In genomic region chr5:146891127-146891526, GRCm38 (mm10) we compare ENCODE assay signal across 8 mouse cellular contexts. TPM values are rescaled to one million over a fixed set of nuclear protein-coding genes. Genes with fewer than 3 reads are reported as not detected.
A peak's percentile ranks its signal among the peaks of the same experiment; 100 is the strongest.
DNase-seq lines count a peak whose midpoint lies in the region; ATAC-seq and TF ChIP-seq lines count a peak whose summit lies in the region.

No protein-coding gene starts in this region.

- DNase-seq in adrenal gland, postnatal 14 days = peak; percentile 32
- no peak for DNase-seq in adrenal gland, adult 8-10 months
- peak; percentile 52 for DNase-seq in 416B (ENCODE audit: low read depth)
- peak; percentile 25 to 35 for DNase-seq in cerebellum, postnatal 25 days
- no peak for DNase-seq in heart, postnatal 0 days (ENCODE audit: low spot score)
- DNase-seq in lung, postnatal 10 days = peak; percentile 53
- no peak for DNase-seq in stomach, postnatal 0 days (ENCODE audit: low spot score)
- no peak for DNase-seq in left cerebral cortex, adult 11 months (ENCODE audit: low spot score)

- no peaks in the 10 kb centered on the region for H3K4me1 ChIP-seq in heart, postnatal 0 days (ENCODE audit: control insufficient read depth, insufficient read depth)
- H3K4me1 ChIP-seq in stomach, postnatal 0 days (replicated peaks; ENCODE audit: control insufficient read depth, insufficient read depth) = no peaks in the 10 kb centered on the region

- ATAC-seq in heart, postnatal 0 days (ENCODE audit: insufficient read depth, low read depth) = no peak
- no peak for ATAC-seq in stomach, postnatal 0 days (ENCODE audit: low FRiP score, low TSS enrichment)

- H3K9me3 ChIP-seq in heart, postnatal 0 days (replicated peaks; ENCODE audit: control insufficient read depth, low read length) = 0 out of 2 replicates have a peak, but pooled peaks cover 6% of the 10 kb centered on the region
- H3K9me3 ChIP-seq in stomach, postnatal 0 days (ENCODE audit: control insufficient read depth, low read length) = no peaks in the 10 kb centered on the region

- H3K27ac ChIP-seq in heart, postnatal 0 days (ENCODE audit: low read depth) = no peak overlapping the region
- no peak overlapping the region for H3K27ac ChIP-seq in stomach, postnatal 0 days (replicated peaks)

- 0 out of 2 replicates have a peak, but pooled peaks cover 4% of the 10 kb centered on the region for H3K27me3 ChIP-seq in heart, postnatal 0 days (ENCODE audit: control insufficient read depth, insufficient read depth, low read length)
- H3K27me3 ChIP-seq in stomach, postnatal 0 days (ENCODE audit: control insufficient read depth, insufficient read depth, low read length) = no peaks in the 10 kb centered on the region

- no peak overlapping the region for H3K4me2 ChIP-seq in heart, postnatal 0 days (ENCODE audit: low read depth, low read length)
- H3K4me2 ChIP-seq in stomach, postnatal 0 days (replicated peaks; ENCODE audit: low read depth) = no peak overlapping the region

- peak; percentile 36 for TF ChIP-seq CTCF in heart, postnatal 0 days (IDR thresholded peaks at IDR 0.05; ENCODE audit: low read depth)
- TF ChIP-seq CTCF in stomach, postnatal 0 days (IDR thresholded peaks at IDR 0.05; ENCODE audit: low read depth) = peak; percentile 73

- WGBS in heart, postnatal 0 days = 16% methylated on average over 14 of the region's 14 CpGs
- 17% methylated on average over 14 of the region's 14 CpGs for WGBS in stomach, postnatal 0 days

- TF ChIP-seq EP300 in heart, postnatal 0 days (IDR thresholded peaks at IDR 0.05; ENCODE audit: low read depth) = no peak
- no peak for TF ChIP-seq EP300 in stomach, postnatal 0 days (optimal IDR thresholded peaks at IDR 0.05)

- H3K36me3 ChIP-seq in heart, postnatal 0 days (replicated peaks; ENCODE audit: control insufficient read depth, insufficient read depth, low read length) = no peaks in the 10 kb centered on the region
- H3K36me3 ChIP-seq in stomach, postnatal 0 days (ENCODE audit: control insufficient read depth, insufficient read depth, low read length) = no peaks in the 10 kb centered on the region

- H3K9ac ChIP-seq in heart, postnatal 0 days (replicated peaks; ENCODE audit: low read depth, low read length) = no peak overlapping the region
- H3K9ac ChIP-seq in stomach, postnatal 0 days (ENCODE audit: low read length) = no peak overlapping the region

- H3K4me3 ChIP-seq in heart, postnatal 0 days (ENCODE audit: low read depth, low read length) = no peak overlapping the region
- H3K4me3 ChIP-seq in stomach, postnatal 0 days (ENCODE audit: low read depth, low read length) = no peak overlapping the region

RNA-seq across cellular contexts. Expression of gene Rasl11a, which starts 46.3 kb away (rescaled TPM):
- total RNA-seq in adrenal gland, postnatal 14 days (2021) = 8.4 and 8.7 TPM in 2 replicates
- 1 to 10 TPM; 5.2 to 9.0 (median 7.7) TPM for total RNA-seq in adrenal gland, adult 8-10 months (2022)
- 7.9 and 18.8 TPM in 2 replicates for total RNA-seq in heart, postnatal 0 days (2014; rRNA removed; ENCODE audit: low replicate concordance)
- 7.7 and 8.5 TPM in 2 replicates for polyA plus RNA-seq in heart, postnatal 0 days (2015; fragmentation: Nextera tagmentation; extraction: Ambion mirVana)
- 13.7 and 13.8 TPM in 2 replicates for polyA plus RNA-seq in stomach, postnatal 0 days (2015; fragmentation: Nextera tagmentation; extraction: Ambion mirVana)

RNA-seq across cellular contexts. Expression of gene Gtf3a, which starts 57.3 kb away (rescaled TPM):
- total RNA-seq in adrenal gland, postnatal 14 days (2021) = 32.3 and 34.8 TPM in 2 replicates
- 10 to 100 TPM; 24.8 to 30.4 (median 28.6) TPM for total RNA-seq in adrenal gland, adult 8-10 months (2022)
- 41.8 and 52.4 TPM in 2 replicates for total RNA-seq in heart, postnatal 0 days (2014; rRNA removed; ENCODE audit: low replicate concordance)
- polyA plus RNA-seq in heart, postnatal 0 days (2015; fragmentation: Nextera tagmentation; extraction: Ambion mirVana) = 57.4 and 57.6 TPM in 2 replicates
- polyA plus RNA-seq in stomach, postnatal 0 days (2015; fragmentation: Nextera tagmentation; extraction: Ambion mirVana) = 67.9 and 70.4 TPM in 2 replicates

RNA-seq across cellular contexts. Expression of gene Rpl21, which starts 58.4 kb away (rescaled TPM):
- 347 and 433 TPM in 2 replicates for total RNA-seq in adrenal gland, postnatal 14 days (2021)
- 100 to 1,000 TPM; 199 to 341 (median 261) TPM for total RNA-seq in adrenal gland, adult 8-10 months (2022)
- total RNA-seq in heart, postnatal 0 days (2014; rRNA removed; ENCODE audit: low replicate concordance) = 150 and 153 TPM in 2 replicates
- 265 and 289 TPM in 2 replicates for polyA plus RNA-seq in heart, postnatal 0 days (2015; fragmentation: Nextera tagmentation; extraction: Ambion mirVana)
- polyA plus RNA-seq in stomach, postnatal 0 days (2015; fragmentation: Nextera tagmentation; extraction: Ambion mirVana) = 515 and 522 TPM in 2 replicates

Comparison
In these comparisons a context has a peak if more than half of its experiments do, and no peak if none do; other contexts are left out.
1. DNase-seq: peak in adrenal gland, postnatal 14 days (single experiment), 416B (single experiment), cerebellum, postnatal 25 days (2 of 2) and lung, postnatal 10 days (single experiment); none in adrenal gland, adult 8-10 months (single experiment), heart, postnatal 0 days (single experiment), stomach, postnatal 0 days (single experiment) and left cerebral cortex, adult 11 months (single experiment).